Mouse (Mus musculus) bone marrow macrophage, adult 2 months (primary cell): ENCODE data around the gene Gm11639. TPM values are rescaled to one million over a fixed set of nuclear protein-coding genes. Genes with fewer than 3 reads are reported as not detected.
"Not testable (repeated sequence)": the region's sequence is repeated elsewhere in the genome, so short reads cannot be mapped to it uniquely, and the experiment has no call there.

Experiments used
- H3K27ac ChIP-seq: 2 replicates; pipeline ENCODE4 v1.5.1; 2012; ENCODE audit warnings: low read depth, low read length; ENCODE audit not compliant: insufficient read depth
- H3K4me1 ChIP-seq: 2 replicates; pipeline ENCODE4 v1.6.1; 2012; ENCODE audit warnings: low read length; ENCODE audit not compliant: control insufficient read depth, insufficient read depth
- H3K4me3 ChIP-seq: 2 replicates; pipeline ENCODE4 v1.5.1; 2012; ENCODE audit warnings: mild to moderate bottlenecking, low read length, moderate library complexity; ENCODE audit not compliant: insufficient read depth
- CTCF ChIP-seq: IDR thresholded peaks from 2 replicates; pipeline ENCODE4 v1.5.1; 2012; ENCODE audit warnings: low read depth, mild to moderate bottlenecking, low read length, moderate library complexity
- POLR2A ChIP-seq: IDR thresholded peaks from 2 replicates; pipeline ENCODE4 v1.6.1; 2012; ENCODE audit warnings: mild to moderate bottlenecking, low read depth, low read length, borderline replicate concordance
- polyA plus RNA-seq: library from polyadenylated mRNA; stranded (reverse); fragments of >200 nt; gene quantifications from 2 replicates; pipeline ENCODE4 v1.2.4, GENCODE M21; 2012; ENCODE audit not compliant: missing spikeins, insufficient read depth, insufficient read length

Gm11639 gene
- polyA plus RNA-seq, 1 experiment, result not detected

DNA sequence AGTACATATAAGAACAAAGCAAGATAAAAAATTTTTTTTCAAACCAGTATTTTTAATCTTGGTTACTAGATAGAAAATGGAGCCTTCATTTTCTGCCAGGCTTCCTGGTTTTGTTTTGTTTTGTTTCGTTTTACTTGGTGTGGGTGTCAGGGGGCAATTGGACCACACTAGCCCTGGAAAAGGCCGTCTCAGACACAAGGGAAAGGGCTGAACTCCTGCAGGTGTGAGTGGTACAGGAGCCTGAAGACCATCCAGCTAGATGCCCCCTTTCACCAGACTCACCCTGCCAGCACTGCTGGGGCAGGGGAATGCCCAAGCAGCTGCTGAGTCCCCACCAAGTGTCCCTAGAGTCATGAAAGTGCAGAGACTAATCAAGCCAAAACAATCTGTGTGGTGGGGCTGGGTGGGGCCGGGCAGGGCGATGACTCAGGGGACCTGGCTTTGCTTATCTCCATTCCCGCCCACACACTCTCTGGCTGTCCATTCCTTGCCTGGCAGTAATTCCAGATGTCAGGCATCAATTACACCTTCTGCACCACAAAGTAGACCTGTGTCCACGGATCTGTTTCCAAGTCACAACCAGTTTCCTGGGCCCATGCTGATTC, 343.3 kb downstream of the Gm11639 start:
- no peak overlapping the region for H3K4me3 ChIP-seq
- H3K4me1 ChIP-seq, result peaks cover 27% of the 10 kb centered on the region
- no peak for TF ChIP-seq CTCF
- no peak for TF ChIP-seq POLR2A
- H3K27ac ChIP-seq, result no peak overlapping the region

- TF ChIP-seq POLR2A, result no peak
- no peak for TF ChIP-seq CTCF
- Histone ChIP-seq H3K4me1 (peaks cover 27% of the 10 kb centered on the region), H3K27ac (no peak overlapping the region), H3K4me3 (no peak overlapping the region)
Observed at GRCm38 (mm10) chr11:105029525-105029924, 344.0 kb downstream of the Gm11639 start.

DNA sequence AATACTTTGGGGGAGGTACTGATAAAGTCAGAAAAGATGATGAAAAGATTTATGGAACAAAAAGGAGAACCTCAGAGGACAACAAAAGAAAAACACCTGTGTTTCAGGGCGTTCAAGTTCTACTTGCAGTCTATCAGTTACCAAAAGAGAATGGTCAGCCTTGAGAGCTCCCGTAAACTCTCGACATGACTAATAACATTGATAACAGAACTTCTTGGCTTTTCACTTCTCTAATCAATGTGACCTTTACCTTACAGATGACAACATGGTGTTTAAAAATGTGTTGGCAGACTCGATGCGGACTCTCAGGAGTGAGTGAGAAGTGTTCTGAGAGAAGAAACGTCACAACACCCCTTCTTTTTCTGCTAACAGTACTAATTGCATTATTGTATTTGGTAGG, 344.7 kb downstream of the Gm11639 start:
- H3K4me1 ChIP-seq, result peaks cover 27% of the 10 kb centered on the region
- no peak overlapping the region for H3K27ac ChIP-seq
- TF ChIP-seq POLR2A (no peak), CTCF (no peak)
- no peak overlapping the region for H3K4me3 ChIP-seq

DNA sequence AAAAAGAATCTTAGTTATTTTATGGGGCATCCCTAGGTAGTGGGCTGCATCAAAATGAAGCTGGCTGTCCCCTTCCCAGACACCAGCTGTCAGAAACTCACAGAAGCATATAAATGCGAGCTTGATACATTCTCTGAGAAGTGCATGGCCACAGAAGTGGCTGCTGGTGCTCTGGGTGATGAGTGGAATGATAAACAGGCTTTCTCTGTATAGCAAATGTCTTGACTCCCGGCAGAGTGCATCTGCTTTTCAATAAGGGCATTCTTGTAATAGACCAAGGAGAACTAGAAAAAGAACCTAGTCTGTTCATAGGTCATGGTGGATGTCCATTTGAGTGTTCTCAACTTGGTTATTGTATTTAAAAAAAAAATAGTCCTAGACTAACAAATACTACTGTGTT, 345.6 kb downstream of the Gm11639 start:
- no peak overlapping the region for H3K27ac ChIP-seq
- peaks cover 21% of the 10 kb centered on the region for H3K4me1 ChIP-seq
- TF ChIP-seq POLR2A (no peak), CTCF (no peak)
- H3K4me3 ChIP-seq, result no peak overlapping the region

DNA sequence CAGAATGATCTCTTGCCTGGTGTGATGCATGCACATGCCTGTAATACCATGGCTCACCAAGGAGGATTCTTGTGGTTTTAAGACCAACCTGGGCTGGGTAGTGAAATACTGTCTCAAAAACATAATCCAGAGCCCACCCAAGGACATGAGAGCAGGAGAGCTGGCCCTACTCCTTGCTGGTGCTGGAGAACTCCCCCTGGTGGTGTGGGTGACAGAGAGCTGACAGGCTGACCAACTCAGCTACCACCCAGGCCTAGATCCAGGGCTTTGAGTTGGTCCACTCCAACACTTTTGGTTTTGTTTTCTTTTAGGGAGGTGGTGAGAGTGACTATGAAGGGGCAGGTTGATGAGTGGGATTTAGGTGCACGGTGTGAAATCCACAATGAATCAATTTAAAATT, 349.6 kb downstream of the Gm11639 start:
- TF ChIP-seq POLR2A (no peak), CTCF (no peak)
- no peak overlapping the region for H3K27ac ChIP-seq

GRCm38 (mm10) chr11:105063292-105063691, 377.8 kb downstream of the Gm11639 start, which contains the start of gene Efcab3:
Gene Efcab3, plus strand, starts transcription at chr11:105063592.
- Histone ChIP-seq H3K27ac (no peak within 1 kb of the TSS), H3K4me3 (no peak within 1 kb of the TSS), H3K4me1 (no peaks in the 10 kb centered on the region)
- TF ChIP-seq CTCF (no peak), POLR2A (no peak)

More for the DNA sequence above, 349.6 kb downstream of the Gm11639 start:
- H3K4me1 ChIP-seq, result peaks cover 6% of the 10 kb centered on the region; the same call in 1 of the 2 replicates
- no peak overlapping the region for H3K4me3 ChIP-seq

GRCm38 (mm10) chr11:105112448-105112847, 426.9 kb downstream of the Gm11639 start:
- not testable (repeated sequence) for H3K27ac ChIP-seq, H3K4me3 ChIP-seq
- H3K4me1 ChIP-seq, result peaks cover 12% of the 10 kb centered on the region

DNA sequence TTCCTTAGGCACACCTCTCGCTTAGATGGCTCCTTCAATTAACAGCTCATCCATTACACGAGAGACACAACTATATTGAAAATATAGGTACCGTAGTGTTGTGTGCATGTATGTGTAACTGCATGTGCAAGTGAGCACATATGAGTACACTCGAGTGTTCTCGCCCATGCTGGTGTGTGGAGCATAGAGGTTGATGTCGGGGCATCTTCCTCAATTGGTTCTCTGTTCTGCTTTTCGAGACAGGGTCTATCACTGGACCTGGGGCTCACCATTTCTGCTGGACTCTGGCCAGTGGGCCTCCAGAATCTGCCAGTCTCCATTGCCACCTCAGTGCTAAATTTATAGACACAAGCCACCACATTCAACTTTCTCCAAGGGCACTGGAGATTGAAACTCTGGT, 432.3 kb downstream of the Gm11639 start:
- H3K27ac ChIP-seq, result no peak overlapping the region
- H3K4me1 ChIP-seq, result peaks cover 16% of the 10 kb centered on the region
- no peak for TF ChIP-seq POLR2A
- no peak for TF ChIP-seq CTCF
- no peak overlapping the region for H3K4me3 ChIP-seq

DNA sequence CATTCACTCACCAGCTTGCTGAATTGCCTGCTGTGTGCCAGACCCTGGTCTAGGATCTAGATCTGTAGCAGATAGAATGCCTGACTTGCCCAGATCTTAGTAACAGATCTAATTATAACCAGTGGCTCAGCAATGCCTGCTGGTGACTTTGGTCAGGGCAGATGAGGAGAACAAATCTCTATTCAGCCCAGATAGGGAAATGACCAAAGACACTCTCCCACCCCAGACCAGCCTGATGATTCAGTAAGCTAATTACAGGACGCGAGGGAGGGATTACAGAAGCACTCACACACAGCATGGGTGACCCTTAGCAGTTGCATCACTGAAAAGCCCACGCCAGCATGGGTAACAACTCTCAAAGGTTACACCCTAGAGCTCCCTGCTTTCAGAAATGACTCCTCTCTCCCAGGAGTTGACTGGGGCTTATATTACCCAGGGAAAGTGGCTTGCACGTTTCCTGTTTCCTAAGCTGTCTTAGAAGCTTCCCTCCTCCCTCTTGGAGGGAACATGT, 435.1 kb downstream of the Gm11639 start:
- H3K4me3 ChIP-seq, result peak overlapping the region; percentile 8; the same call in 1 of the 2 replicates
- peak overlapping the region; percentile 40 for H3K27ac ChIP-seq
- peaks cover 16% of the 10 kb centered on the region for H3K4me1 ChIP-seq
- TF ChIP-seq POLR2A (no peak), CTCF (no peak)

DNA sequence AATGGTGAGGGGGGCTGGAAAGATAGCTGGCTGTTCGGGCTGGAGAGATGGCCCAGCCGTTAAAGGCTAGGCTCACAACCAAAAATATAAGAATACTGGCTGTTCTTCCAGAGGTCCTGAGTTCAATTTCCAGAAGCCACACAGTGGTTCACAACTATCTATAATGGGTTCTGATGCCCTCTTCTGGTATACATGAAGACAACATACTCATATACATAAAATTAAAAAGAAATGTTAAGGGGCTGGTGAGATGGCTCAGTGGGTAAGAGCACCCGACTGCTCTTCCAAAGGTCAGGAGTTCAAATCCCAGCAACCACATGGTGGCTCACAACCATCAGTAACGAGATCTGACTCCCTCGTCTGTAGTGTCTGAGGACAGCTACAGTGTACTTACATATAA, 436.3 kb downstream of the Gm11639 start:
- H3K4me3 ChIP-seq, H3K27ac ChIP-seq: not testable (repeated sequence)
- peaks cover 16% of the 10 kb centered on the region for H3K4me1 ChIP-seq

DNA sequence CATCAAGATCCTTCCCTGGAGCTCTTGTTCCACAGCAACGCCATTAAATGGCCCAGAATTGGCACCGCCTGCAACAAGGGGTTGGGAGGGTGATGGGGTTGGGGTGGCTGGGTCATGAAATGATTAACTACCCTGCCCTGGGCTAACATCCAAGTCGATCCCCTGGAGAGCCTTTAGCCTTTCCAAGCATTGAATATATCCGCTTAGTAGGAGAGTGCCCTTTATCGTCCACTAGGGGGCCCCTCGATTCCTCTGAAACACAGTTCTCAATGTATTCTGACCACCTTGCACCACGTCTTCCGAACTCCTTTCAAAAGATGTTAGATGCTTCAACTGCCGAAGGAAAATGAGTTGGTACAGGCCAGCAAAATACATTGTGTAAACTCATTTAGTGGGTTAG, 438.5 kb downstream of the Gm11639 start:
- TF ChIP-seq POLR2A, result no peak
- 0 out of 2 replicates have a peak, but pooled peaks have one; percentile 29 for TF ChIP-seq CTCF
- Histone ChIP-seq H3K27ac (no peak overlapping the region), H3K4me1 (peaks cover 19% of the 10 kb centered on the region)

More for the DNA sequence above, 438.5 kb downstream of the Gm11639 start:
- no peak overlapping the region for H3K4me3 ChIP-seq
